Mouse (Mus musculus): ENCODE measurements around the gene Cmtm2b. TPM values are rescaled to one million over a fixed set of nuclear protein-coding genes. Genes with fewer than 3 reads are reported as not detected.

Gene Cmtm2b
- total and polyA plus RNA-seq, 2 experiments: not detected

DNA sequence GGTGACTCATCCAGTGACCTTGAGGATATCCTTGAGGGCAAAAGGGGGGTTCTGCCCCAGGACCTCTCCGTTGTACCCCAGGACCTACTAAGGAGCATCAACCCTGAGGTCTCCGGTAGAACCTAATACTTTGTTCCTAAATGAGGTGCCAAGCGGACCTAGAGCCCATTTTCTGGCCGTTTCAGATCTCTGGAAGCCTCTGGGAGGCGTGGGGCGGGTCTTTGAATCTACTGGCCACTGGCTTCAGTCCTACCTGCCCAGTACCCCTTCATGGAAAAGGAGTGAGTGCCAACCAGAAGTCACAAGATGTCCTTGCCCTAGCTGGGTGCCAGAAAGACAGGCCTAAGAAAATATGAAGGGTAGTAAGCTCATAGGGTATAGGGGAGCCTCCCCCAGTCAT lies 19.6 kb downstream of the Cmtm2b start:
- Histone ChIP-seq H3K79me2 (ENCODE audit: control insufficient read depth, insufficient read depth, low read length) (no peaks in the 10 kb centered on the region), H3K27ac (replicated peaks; ENCODE audit: insufficient read depth, low read depth, low read length) (peak overlapping the region; percentile 36), H3K4me3 (ENCODE audit: insufficient read depth, low read depth, low read length) (peak overlapping the region; percentile 79; the same call in 1 of the 2 replicates), H3K27me3 (ENCODE audit: control insufficient read depth, insufficient read depth, low read length) (no peaks in the 10 kb centered on the region), H3K4me1 (ENCODE audit: control insufficient read depth, insufficient read depth, low read length) (no peaks in the 10 kb centered on the region; the same call in none of the 2 replicates), H3K36me3 (ENCODE audit: control insufficient read depth, insufficient read depth, low read length) (no peaks in the 10 kb centered on the region), H3K9ac (ENCODE audit: low read depth, low read length) (no peak overlapping the region)
- TF ChIP-seq POLR2A (IDR thresholded peaks at IDR 0.05; ENCODE audit: extremely low read depth, insufficient read depth, low read length): no peak
- TF ChIP-seq CTCF (IDR thresholded peaks at IDR 0.05; ENCODE audit: low read depth, low read length): no peak
- WGBS: 55% methylated on average over 6 of the region's 6 CpGs
- no peak for DNase-seq (ENCODE audit: extremely low read depth, low read depth, low spot score)

DNA sequence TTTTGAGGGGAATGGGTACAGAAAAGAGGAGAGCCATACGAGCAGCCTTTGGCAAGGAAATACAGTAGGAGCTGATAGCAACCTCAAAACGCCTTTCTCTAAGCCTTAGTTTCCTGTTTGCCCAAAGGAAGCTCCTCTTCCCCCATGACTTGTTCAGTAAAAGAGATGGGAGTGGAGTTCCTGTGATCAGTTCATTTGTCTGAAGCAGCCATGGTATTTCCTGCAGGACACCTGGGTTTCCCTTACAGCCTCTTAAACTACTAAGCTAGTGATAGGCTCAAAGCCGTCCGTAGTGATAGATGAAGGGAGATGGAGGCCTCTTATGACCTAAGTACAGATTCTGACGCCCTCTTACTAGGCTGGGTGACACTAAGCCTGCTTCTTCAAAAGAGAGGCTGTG lies 20.4 kb downstream of the Cmtm2b start:
- H3K4me1 ChIP-seq (ENCODE audit: control insufficient read depth, insufficient read depth, low read length): no peaks in the 10 kb centered on the region; the same call in none of the 2 replicates
- H3K9ac ChIP-seq (ENCODE audit: low read depth, low read length): no peak overlapping the region
- DNase-seq (ENCODE audit: extremely low read depth, low read depth, low spot score): no peak
- no peaks in the 10 kb centered on the region for H3K79me2 ChIP-seq (ENCODE audit: control insufficient read depth, insufficient read depth, low read length)
- no peaks in the 10 kb centered on the region for H3K36me3 ChIP-seq (ENCODE audit: control insufficient read depth, insufficient read depth, low read length)
- no peaks in the 10 kb centered on the region for H3K27me3 ChIP-seq (ENCODE audit: control insufficient read depth, insufficient read depth, low read length)
- 73% methylated on average over 5 of the region's 5 CpGs for WGBS
- H3K4me3 ChIP-seq (ENCODE audit: insufficient read depth, low read depth, low read length): no peak overlapping the region
- H3K27ac ChIP-seq (replicated peaks; ENCODE audit: insufficient read depth, low read depth, low read length): no peak overlapping the region
- TF ChIP-seq CTCF (IDR thresholded peaks at IDR 0.05; ENCODE audit: low read depth, low read length): no peak
- TF ChIP-seq POLR2A (IDR thresholded peaks at IDR 0.05; ENCODE audit: extremely low read depth, insufficient read depth, low read length): no peak

DNA sequence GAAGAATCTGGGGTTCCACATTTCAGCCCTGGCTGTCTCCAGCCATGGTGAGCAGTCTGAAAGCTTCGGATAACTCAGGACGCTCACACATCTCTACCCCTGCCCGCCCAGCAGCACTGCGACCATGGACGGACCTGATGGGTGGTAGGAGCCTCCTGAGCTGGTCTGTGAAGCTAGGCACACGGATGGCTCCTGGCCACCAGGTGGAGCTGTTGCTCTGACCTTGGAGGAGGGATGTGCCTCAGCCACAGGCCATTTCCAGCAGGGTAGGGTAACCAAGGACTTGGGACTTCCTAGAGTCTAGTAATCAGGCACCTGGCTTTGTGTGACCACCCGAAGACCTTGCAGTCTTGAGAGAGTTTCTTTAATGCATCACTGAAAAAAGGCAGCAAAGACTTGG lies 21.9 kb downstream of the Cmtm2b start:
- H3K4me1 ChIP-seq (ENCODE audit: control insufficient read depth, insufficient read depth, low read length): no peaks in the 10 kb centered on the region; the same call in none of the 2 replicates
- H3K79me2 ChIP-seq (ENCODE audit: control insufficient read depth, insufficient read depth, low read length): no peaks in the 10 kb centered on the region
- no peak overlapping the region for H3K4me3 ChIP-seq (ENCODE audit: insufficient read depth, low read depth, low read length)
- no peaks in the 10 kb centered on the region for H3K36me3 ChIP-seq (ENCODE audit: control insufficient read depth, insufficient read depth, low read length)
- H3K27me3 ChIP-seq (ENCODE audit: control insufficient read depth, insufficient read depth, low read length): no peaks in the 10 kb centered on the region
- no peak overlapping the region for H3K9ac ChIP-seq (ENCODE audit: low read depth, low read length)
- no peak overlapping the region for H3K27ac ChIP-seq (replicated peaks; ENCODE audit: insufficient read depth, low read depth, low read length)
- WGBS: 10% methylated on average over 7 of the region's 7 CpGs
- peak; percentile 62 for DNase-seq (ENCODE audit: extremely low read depth, low read depth, low spot score)
- TF ChIP-seq POLR2A (IDR thresholded peaks at IDR 0.05; ENCODE audit: extremely low read depth, insufficient read depth, low read length) (no peak), CTCF (IDR thresholded peaks at IDR 0.05; ENCODE audit: low read depth, low read length) (peak; percentile 99)

DNA sequence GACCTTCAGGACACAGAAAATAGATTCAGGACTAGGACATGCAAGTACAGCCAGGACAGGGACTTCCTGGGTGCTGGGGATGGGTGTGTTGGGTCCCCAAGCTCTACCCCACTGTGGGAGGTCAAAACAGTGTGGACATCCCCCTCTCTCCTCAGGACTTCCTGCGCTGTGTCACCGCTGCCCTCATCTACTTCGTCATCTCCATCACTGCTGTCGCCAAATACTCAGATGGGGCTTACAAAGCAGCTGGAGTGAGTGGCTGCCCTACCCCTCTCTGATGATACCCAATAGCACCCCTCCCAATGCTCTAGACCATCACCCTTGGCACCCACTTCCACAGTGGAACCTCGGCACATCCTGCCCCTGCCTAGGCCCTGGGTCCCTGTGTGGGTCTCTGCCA lies 22.6 kb downstream of the Cmtm2b start:
- TF ChIP-seq POLR2A (IDR thresholded peaks at IDR 0.05; ENCODE audit: extremely low read depth, insufficient read depth, low read length): no peak
- TF ChIP-seq CTCF (IDR thresholded peaks at IDR 0.05; ENCODE audit: low read depth, low read length): no peak
- H3K27me3 ChIP-seq (ENCODE audit: control insufficient read depth, insufficient read depth, low read length): no peaks in the 10 kb centered on the region
- H3K4me3 ChIP-seq (ENCODE audit: insufficient read depth, low read depth, low read length): no peak overlapping the region
- 94% methylated on average over 5 of the region's 5 CpGs for WGBS
- H3K79me2 ChIP-seq (ENCODE audit: control insufficient read depth, insufficient read depth, low read length): no peaks in the 10 kb centered on the region
- H3K9ac ChIP-seq (ENCODE audit: low read depth, low read length): no peak overlapping the region
- no peaks in the 10 kb centered on the region for H3K36me3 ChIP-seq (ENCODE audit: control insufficient read depth, insufficient read depth, low read length)
- no peak for DNase-seq (ENCODE audit: extremely low read depth, low read depth, low spot score)
- H3K4me1 ChIP-seq (ENCODE audit: control insufficient read depth, insufficient read depth, low read length): no peaks in the 10 kb centered on the region; the same call in none of the 2 replicates
- H3K27ac ChIP-seq (replicated peaks; ENCODE audit: insufficient read depth, low read depth, low read length): no peak overlapping the region

DNA sequence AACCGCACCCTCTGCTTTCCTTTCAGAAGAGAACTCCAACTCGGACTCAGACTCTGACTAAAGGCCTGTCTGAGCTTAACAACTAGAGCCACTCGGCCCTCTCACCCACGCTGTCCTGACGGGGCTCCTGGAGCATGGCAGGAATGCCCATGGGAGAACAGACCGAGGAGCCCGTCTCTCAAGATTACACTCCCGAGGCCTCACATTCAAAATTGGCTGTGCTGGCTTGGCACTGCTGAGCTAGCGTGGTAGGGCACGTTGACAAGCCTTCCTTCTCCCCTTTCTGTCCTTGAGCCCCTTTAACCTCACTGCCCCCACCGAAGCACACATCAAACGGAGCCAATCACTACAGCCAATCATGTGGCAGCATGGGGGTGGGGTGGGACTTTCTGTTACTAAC lies 24.7 kb downstream of the Cmtm2b start:
- Histone ChIP-seq H3K36me3 (ENCODE audit: control insufficient read depth, insufficient read depth, low read length) (no peaks in the 10 kb centered on the region), H3K4me3 (ENCODE audit: insufficient read depth, low read depth, low read length) (no peak overlapping the region), H3K27ac (replicated peaks; ENCODE audit: insufficient read depth, low read depth, low read length) (no peak overlapping the region), H3K79me2 (ENCODE audit: control insufficient read depth, insufficient read depth, low read length) (no peaks in the 10 kb centered on the region), H3K27me3 (ENCODE audit: control insufficient read depth, insufficient read depth, low read length) (no peaks in the 10 kb centered on the region), H3K4me1 (ENCODE audit: control insufficient read depth, insufficient read depth, low read length) (no peaks in the 10 kb centered on the region; the same call in 1 of the 2 replicates), H3K9ac (ENCODE audit: low read depth, low read length) (no peak overlapping the region)
- no peak for DNase-seq (ENCODE audit: extremely low read depth, low read depth, low spot score)
- TF ChIP-seq POLR2A (IDR thresholded peaks at IDR 0.05; ENCODE audit: extremely low read depth, insufficient read depth, low read length): no peak
- 66% methylated on average over 12 of the region's 12 CpGs for WGBS

DNA sequence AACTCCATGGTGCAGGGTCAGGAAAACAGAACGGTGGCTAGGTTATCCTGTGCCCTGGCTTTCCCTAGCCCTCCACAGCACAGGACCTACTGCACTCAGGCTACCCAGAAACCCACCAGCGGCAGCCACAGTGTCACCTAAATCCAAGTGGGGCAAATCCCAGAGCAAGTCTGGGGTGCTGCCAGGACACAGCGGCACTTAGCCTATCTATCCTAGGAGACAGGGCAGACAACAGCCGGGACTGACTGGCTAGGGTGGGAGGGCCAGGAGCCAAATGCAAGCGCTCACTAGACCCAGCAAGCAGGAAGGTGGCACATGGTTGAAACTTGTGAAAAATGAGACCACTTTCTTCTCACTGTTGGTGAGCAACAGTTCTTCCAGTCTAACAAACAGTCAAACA lies 26.9 kb downstream of the Cmtm2b start:
- Histone ChIP-seq H3K4me3 (ENCODE audit: insufficient read depth, low read depth, low read length) (no peak overlapping the region), H3K36me3 (ENCODE audit: control insufficient read depth, insufficient read depth, low read length) (no peaks in the 10 kb centered on the region; the same call in 1 of the 2 replicates), H3K4me1 (ENCODE audit: control insufficient read depth, insufficient read depth, low read length) (no peaks in the 10 kb centered on the region; the same call in 1 of the 2 replicates), H3K9ac (ENCODE audit: low read depth, low read length) (no peak overlapping the region), H3K27ac (replicated peaks; ENCODE audit: insufficient read depth, low read depth, low read length) (no peak overlapping the region), H3K79me2 (ENCODE audit: control insufficient read depth, insufficient read depth, low read length) (no peaks in the 10 kb centered on the region), H3K27me3 (ENCODE audit: control insufficient read depth, insufficient read depth, low read length) (no peaks in the 10 kb centered on the region)
- WGBS: 69% methylated on average over 5 of the region's 5 CpGs
- no peak for DNase-seq (ENCODE audit: extremely low read depth, low read depth, low spot score)
- TF ChIP-seq POLR2A (IDR thresholded peaks at IDR 0.05; ENCODE audit: extremely low read depth, insufficient read depth, low read length): no peak
- no peak for TF ChIP-seq CTCF (IDR thresholded peaks at IDR 0.05; ENCODE audit: low read depth, low read length)
